Mouse (Mus musculus): ENCODE results near the gene Aida. TPM values are rescaled to one million over a fixed set of nuclear protein-coding genes. Genes with fewer than 3 reads are reported as not detected.
A peak's percentile ranks its signal among the peaks of the same experiment; 100 is the strongest.
"Not testable (repeated sequence)": the region's sequence is repeated elsewhere in the genome, so short reads cannot be mapped to it uniquely, and the experiment has no call there.

The Aida gene
- total and polyA plus RNA-seq, 2 experiments from 2014 or later: 52.6 to 63.1 TPM

DNA sequence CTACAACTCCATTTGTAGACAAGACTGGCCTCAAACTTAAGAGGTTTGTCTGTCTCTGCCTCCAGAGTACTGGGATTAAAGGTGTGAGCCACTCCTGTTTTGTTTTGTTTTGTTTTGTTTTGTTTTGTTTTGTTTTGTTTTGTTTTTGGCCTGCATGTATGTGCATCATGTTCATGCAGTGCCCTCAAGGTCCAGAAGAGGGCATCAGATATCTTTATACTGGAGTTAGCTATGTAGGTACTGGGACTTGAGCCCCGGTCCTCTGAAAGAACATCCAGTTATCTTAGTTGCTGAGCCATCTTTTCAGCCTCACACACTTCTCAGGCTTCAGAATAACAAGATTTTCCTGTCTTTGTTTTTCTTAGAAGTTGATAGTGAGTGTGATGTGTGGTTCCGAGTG, 19.4 kb downstream of the Aida start:
- 88% methylated on average over 2 of the region's 2 CpGs for WGBS
- H3K4me1 ChIP-seq (ENCODE audit: insufficient read depth, low read length): no peaks in the 10 kb centered on the region
- H3K9ac ChIP-seq (replicated peaks; ENCODE audit: low read length): no peak overlapping the region
- no peak overlapping the region for H3K4me2 ChIP-seq (ENCODE audit: low read depth, low read length)
- TF ChIP-seq CTCF (IDR thresholded peaks at IDR 0.05; ENCODE audit: low read depth): peak; percentile 37
- ATAC-seq: no peak
- no peak for DNase-seq (ENCODE audit: low spot score)
- no peak overlapping the region for H3K27ac ChIP-seq
- peaks cover 51% of the 10 kb centered on the region for H3K36me3 ChIP-seq (ENCODE audit: insufficient read depth, low read length)
- H3K4me3 ChIP-seq (ENCODE audit: low read length): no peak overlapping the region
- H3K27me3 ChIP-seq (ENCODE audit: insufficient read depth, low read length): no peaks in the 10 kb centered on the region
- H3K9me3 ChIP-seq (ENCODE audit: low read length): no peaks in the 10 kb centered on the region

DNA sequence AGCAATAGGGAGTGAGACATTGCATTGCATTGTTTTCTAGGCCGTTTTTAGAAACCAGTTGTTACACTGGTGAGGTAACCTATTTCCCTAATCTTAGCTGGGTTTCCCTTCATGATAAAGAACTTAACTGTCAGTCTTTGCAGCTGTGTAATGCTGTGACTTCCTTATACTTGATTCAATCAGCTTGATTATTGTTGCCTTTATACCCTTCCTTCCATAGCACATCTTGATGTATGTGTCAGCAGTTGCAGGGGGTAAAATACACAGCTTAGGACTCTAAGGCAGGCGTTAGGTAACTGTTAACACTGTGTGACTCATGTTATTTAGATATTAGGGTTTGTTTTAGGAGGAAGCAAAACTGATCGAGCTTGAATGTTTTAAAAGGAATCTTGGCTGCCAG, 24.3 kb downstream of the Aida start:
- Histone ChIP-seq H3K9ac (replicated peaks; ENCODE audit: low read length) (no peak overlapping the region), H3K4me2 (ENCODE audit: low read depth, low read length) (no peak overlapping the region), H3K4me1 (ENCODE audit: insufficient read depth, low read length) (no peaks in the 10 kb centered on the region), H3K27ac (no peak overlapping the region), H3K9me3 (ENCODE audit: low read length) (no peaks in the 10 kb centered on the region), H3K36me3 (ENCODE audit: insufficient read depth, low read length) (peaks cover 55% of the 10 kb centered on the region), H3K27me3 (ENCODE audit: insufficient read depth, low read length) (no peaks in the 10 kb centered on the region), H3K4me3 (ENCODE audit: low read length) (no peak overlapping the region)
- DNase-seq (ENCODE audit: low spot score): no peak
- no peak for ATAC-seq
- no peak for TF ChIP-seq CTCF (IDR thresholded peaks at IDR 0.05; ENCODE audit: low read depth)
- WGBS: 85% methylated on average over 3 of the region's 3 CpGs

- DNase-seq (ENCODE audit: low spot score); H3K9ac ChIP-seq (replicated peaks; ENCODE audit: low read length); H3K4me2 ChIP-seq (ENCODE audit: low read depth, low read length); H3K4me1 ChIP-seq (ENCODE audit: insufficient read depth, low read length); H3K9me3 ChIP-seq (ENCODE audit: low read length); H3K27ac ChIP-seq; H3K4me3 ChIP-seq (ENCODE audit: low read length); ATAC-seq; H3K27me3 ChIP-seq (ENCODE audit: insufficient read depth, low read length): not testable (repeated sequence)
- H3K36me3 ChIP-seq (ENCODE audit: insufficient read depth, low read length): peaks cover 51% of the 10 kb centered on the region
- WGBS: 90% methylated on average over 5 of the region's 5 CpGs
Observed at GRCm38 (mm10) chr1:183322496-183322895, 26.1 kb downstream of the Aida start.

DNA sequence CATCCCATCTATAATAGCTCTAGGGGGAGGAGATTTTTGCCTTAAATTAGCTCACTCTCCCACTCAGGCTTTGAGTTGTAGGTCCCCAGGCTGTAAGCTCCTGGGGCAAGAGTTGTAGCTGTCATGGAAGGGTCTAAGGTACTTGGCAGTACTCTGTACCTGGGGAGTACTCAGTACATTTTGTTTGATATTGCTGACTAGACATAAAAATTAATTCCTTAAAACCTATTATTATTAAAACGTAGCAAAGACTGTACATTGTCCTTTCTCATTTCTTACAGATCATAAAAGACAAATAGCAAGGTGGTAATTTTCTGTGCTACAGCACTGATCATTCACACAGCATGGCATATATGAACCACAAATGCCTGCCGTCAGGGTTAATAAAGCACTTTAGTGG, 27.5 kb downstream of the Aida start:
- WGBS: 97% methylated on average over 2 of the region's 2 CpGs
- no peak for TF ChIP-seq CTCF (IDR thresholded peaks at IDR 0.05; ENCODE audit: low read depth)
- H3K27ac ChIP-seq: no peak overlapping the region

DNA sequence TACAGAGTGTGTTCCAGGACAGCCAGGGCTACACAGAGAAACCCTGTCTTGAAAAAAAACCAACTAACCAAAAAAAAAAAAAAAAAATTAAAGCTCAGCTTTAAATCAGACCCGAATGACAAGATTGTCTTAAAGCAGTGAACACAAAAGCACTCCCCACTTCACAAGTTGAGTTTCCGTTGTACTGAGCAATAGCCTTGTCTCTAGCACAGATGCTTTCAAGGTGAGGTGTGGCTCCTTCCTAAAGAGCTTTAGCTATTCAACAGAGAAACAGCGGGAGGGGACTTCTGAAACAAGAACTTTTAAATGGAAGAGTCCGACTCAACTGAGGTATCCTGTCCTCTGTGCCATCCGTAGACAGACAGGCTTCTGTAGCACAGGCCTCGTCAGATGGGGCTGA, 28.0 kb downstream of the Aida start:
- WGBS: 97% methylated on average over 6 of the region's 6 CpGs
- H3K36me3 ChIP-seq (ENCODE audit: insufficient read depth, low read length): peaks cover 47% of the 10 kb centered on the region
- no peak for TF ChIP-seq CTCF (IDR thresholded peaks at IDR 0.05; ENCODE audit: low read depth)

More for the DNA sequence above, 27.5 kb downstream of the Aida start:
- Histone ChIP-seq H3K4me3 (ENCODE audit: low read length) (no peak overlapping the region), H3K4me1 (ENCODE audit: insufficient read depth, low read length) (no peaks in the 10 kb centered on the region), H3K36me3 (ENCODE audit: insufficient read depth, low read length) (peaks cover 47% of the 10 kb centered on the region), H3K4me2 (ENCODE audit: low read depth, low read length) (no peak overlapping the region), H3K27me3 (ENCODE audit: insufficient read depth, low read length) (no peaks in the 10 kb centered on the region), H3K9me3 (ENCODE audit: low read length) (no peaks in the 10 kb centered on the region), H3K9ac (replicated peaks; ENCODE audit: low read length) (no peak overlapping the region)
- ATAC-seq (no peak), DNase-seq (ENCODE audit: low spot score) (no peak)

DNA sequence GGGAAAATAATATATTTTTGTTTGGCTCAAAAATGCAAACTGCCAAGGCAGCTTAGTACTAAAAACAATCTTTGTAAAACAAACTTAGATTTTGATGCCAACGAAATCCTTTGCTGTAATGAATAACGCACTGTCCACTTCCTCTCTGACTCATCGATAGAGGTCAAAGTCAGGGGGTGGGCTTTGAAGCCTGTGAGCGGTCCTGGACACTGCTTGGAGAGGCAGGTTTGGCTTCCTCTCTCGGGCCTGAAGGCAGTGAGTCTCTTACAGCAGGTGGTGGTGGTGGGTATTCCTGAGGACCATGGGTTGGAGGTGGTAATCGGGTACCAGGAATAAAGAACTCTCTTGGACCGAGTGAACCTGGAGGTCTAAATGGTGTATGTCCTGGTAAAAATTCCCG, 30.8 kb downstream of the Aida start:
- ATAC-seq: no peak

More for the DNA sequence above, 28.0 kb downstream of the Aida start:
- Histone ChIP-seq H3K9me3 (ENCODE audit: low read length) (no peaks in the 10 kb centered on the region), H3K9ac (replicated peaks; ENCODE audit: low read length) (no peak overlapping the region), H3K4me3 (ENCODE audit: low read length) (no peak overlapping the region), H3K4me2 (ENCODE audit: low read depth, low read length) (no peak overlapping the region), H3K27me3 (ENCODE audit: insufficient read depth, low read length) (no peaks in the 10 kb centered on the region), H3K4me1 (ENCODE audit: insufficient read depth, low read length) (no peaks in the 10 kb centered on the region), H3K27ac (no peak overlapping the region)
- no peak for ATAC-seq
- DNase-seq (ENCODE audit: low spot score): no peak

DNA sequence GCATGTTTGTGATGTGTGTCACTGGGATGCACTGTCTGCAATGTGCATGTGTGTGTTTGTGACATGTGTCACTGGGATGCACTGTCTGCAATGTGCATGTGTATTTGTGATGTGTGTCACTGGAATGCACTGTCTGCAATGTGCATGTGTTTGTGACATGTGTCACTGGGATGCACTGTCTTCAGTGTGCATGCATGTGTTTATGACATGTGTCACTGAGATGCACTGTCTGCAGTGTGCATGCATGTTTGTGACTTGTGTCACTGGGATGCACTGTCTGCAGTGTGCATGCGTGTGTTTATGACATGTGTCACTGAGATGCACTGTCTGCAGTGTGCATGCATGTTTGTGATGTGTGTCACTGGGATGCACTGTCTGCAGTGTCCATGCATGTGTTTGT, 46.5 kb downstream of the Aida start:
- H3K4me3 ChIP-seq (ENCODE audit: low read length); ATAC-seq; H3K4me1 ChIP-seq (ENCODE audit: insufficient read depth, low read length); H3K9me3 ChIP-seq (ENCODE audit: low read length); H3K27me3 ChIP-seq (ENCODE audit: insufficient read depth, low read length); H3K27ac ChIP-seq; H3K9ac ChIP-seq (replicated peaks; ENCODE audit: low read length); H3K4me2 ChIP-seq (ENCODE audit: low read depth, low read length); DNase-seq (ENCODE audit: low spot score): not testable (repeated sequence)
- H3K36me3 ChIP-seq (ENCODE audit: insufficient read depth, low read length): peaks cover 23% of the 10 kb centered on the region
- WGBS: 100% methylated on average over 1 of the region's 1 CpGs

More for the DNA sequence above, 30.8 kb downstream of the Aida start:
- TF ChIP-seq CTCF (IDR thresholded peaks at IDR 0.05; ENCODE audit: low read depth): no peak
- no peak for DNase-seq (ENCODE audit: low spot score)
- Histone ChIP-seq H3K4me2 (ENCODE audit: low read depth, low read length) (no peak overlapping the region), H3K36me3 (ENCODE audit: insufficient read depth, low read length) (peaks cover 54% of the 10 kb centered on the region), H3K9ac (replicated peaks; ENCODE audit: low read length) (no peak overlapping the region), H3K4me1 (ENCODE audit: insufficient read depth, low read length) (no peaks in the 10 kb centered on the region), H3K9me3 (ENCODE audit: low read length) (no peaks in the 10 kb centered on the region), H3K4me3 (ENCODE audit: low read length) (no peak overlapping the region), H3K27ac (no peak overlapping the region), H3K27me3 (ENCODE audit: insufficient read depth, low read length) (no peaks in the 10 kb centered on the region)
- 93% methylated on average over 8 of the region's 8 CpGs for WGBS
